Mouse (Mus musculus) limb, embryonic 11.5 days (tissue): ENCODE data around the gene Ermp1. TPM values are rescaled to one million over a fixed set of nuclear protein-coding genes. Genes with fewer than 3 reads are reported as not detected.

Experiments used
- ATAC-seq: fragments of 200-750 bp; cut with Nextera tagmentation; 2 replicates; pipeline ENCODE4 v1.8.0; 2017; ENCODE audit warnings: low read depth; ENCODE audit not compliant: insufficient number of reproducible peaks, low FRiP score, low TSS enrichment
- DNase-seq: peaks from one replicate; pipeline ENCODE4 v3.0.0-alpha.2; 2015; ENCODE audit warnings: low spot score
- H3K27ac ChIP-seq: fragments of 300-500 bp; sonication (generic); replicated peaks from 2 replicates; pipeline ENCODE4 v1.5.1; 2014; ENCODE audit warnings: low read depth, mild to moderate bottlenecking, low read length
- H3K27me3 ChIP-seq: fragments of 300-500 bp; sonication (generic); 2 replicates; pipeline ENCODE4 v1.6.1; 2014; ENCODE audit warnings: mild to moderate bottlenecking, low read length, mixed read lengths; ENCODE audit not compliant: control insufficient read depth, insufficient read depth
- H3K36me3 ChIP-seq: fragments of 300-500 bp; sonication (generic); 2 replicates; pipeline ENCODE4 v1.6.1; 2014; ENCODE audit warnings: mild to moderate bottlenecking, low read length, moderate library complexity, mixed read lengths; ENCODE audit not compliant: control insufficient read depth, insufficient read depth
- H3K4me1 ChIP-seq: fragments of 300-500 bp; sonication (generic); 2 replicates; pipeline ENCODE4 v1.6.1; 2014; ENCODE audit warnings: low read length, mixed read lengths; ENCODE audit not compliant: control insufficient read depth, insufficient read depth
- H3K4me2 ChIP-seq: fragments of 300-500 bp; sonication (generic); 2 replicates; pipeline ENCODE4 v1.6.1; 2014; ENCODE audit warnings: low read depth, mild to moderate bottlenecking, moderate library complexity; ENCODE audit not compliant: severe bottlenecking
- H3K4me3 ChIP-seq: fragments of 300-500 bp; sonication (generic); 2 replicates; pipeline ENCODE4 v1.5.1; 2014; ENCODE audit warnings: low read depth, low read length
- H3K9ac ChIP-seq: fragments of 300-500 bp; sonication (generic); 2 replicates; pipeline ENCODE4 v1.6.1; 2014; ENCODE audit warnings: mild to moderate bottlenecking, low read length
- H3K9me3 ChIP-seq: fragments of 300-500 bp; sonication (generic); 2 replicates; pipeline ENCODE4 v1.6.1; 2016; ENCODE audit warnings: low read length; ENCODE audit not compliant: control insufficient read depth
- WGBS: fragments of 180-500 bp; shearing (Covaris S2); extraction: QIAGEN DNeasy Blood & Tissue Kit; methylation state at CpG from one replicate; pipeline ENCODE4 v1.1.7; 2014; 5-methylcytosine and 5-hydroxymethylcytosine counted together
- polyA plus RNA-seq: library from polyadenylated mRNA; unstranded; fragments of >200 nt; fragmentation: Nextera tagmentation; extraction: Ambion mirVana; gene quantifications from 2 replicates; pipeline ENCODE4 v1.2.1, GENCODE M21; 2014

The Ermp1 gene
- polyA plus RNA-seq, 1 experiment from 2014 or later = 11.7 TPM

DNA sequence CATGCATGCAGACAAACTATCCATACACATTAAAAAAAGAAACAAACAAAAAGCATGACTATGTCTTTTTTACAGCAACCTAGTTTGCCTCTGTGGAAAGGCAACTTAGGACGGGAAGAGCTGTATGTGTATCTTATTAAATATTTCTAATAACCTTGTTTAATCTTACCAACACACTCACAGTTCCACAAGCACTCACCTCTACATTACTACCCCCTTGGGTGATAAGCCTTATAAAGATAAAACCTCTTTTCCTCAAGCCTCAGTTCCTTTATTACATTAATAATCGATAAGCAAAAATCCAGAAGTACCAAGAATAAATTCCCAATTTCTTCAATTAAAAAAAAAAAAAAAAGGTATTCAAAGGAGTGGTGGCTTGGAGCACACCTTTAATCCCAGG, 9.3 kb upstream of the Ermp1 start:
- no peak overlapping the region for H3K27ac ChIP-seq
- 0 out of 2 replicates have a peak, but pooled peaks cover 2% of the 10 kb centered on the region for H3K4me1 ChIP-seq
- no peaks in the 10 kb centered on the region for H3K27me3 ChIP-seq
- no peaks in the 10 kb centered on the region for H3K9me3 ChIP-seq
- no peaks in the 10 kb centered on the region for H3K36me3 ChIP-seq
- DNase-seq = no peak
- no peak overlapping the region for H3K9ac ChIP-seq
- H3K4me2 ChIP-seq = no peak overlapping the region
- no peak overlapping the region for H3K4me3 ChIP-seq
- no peak for ATAC-seq
- 93% methylated on average over 2 of the region's 2 CpGs for WGBS

DNA sequence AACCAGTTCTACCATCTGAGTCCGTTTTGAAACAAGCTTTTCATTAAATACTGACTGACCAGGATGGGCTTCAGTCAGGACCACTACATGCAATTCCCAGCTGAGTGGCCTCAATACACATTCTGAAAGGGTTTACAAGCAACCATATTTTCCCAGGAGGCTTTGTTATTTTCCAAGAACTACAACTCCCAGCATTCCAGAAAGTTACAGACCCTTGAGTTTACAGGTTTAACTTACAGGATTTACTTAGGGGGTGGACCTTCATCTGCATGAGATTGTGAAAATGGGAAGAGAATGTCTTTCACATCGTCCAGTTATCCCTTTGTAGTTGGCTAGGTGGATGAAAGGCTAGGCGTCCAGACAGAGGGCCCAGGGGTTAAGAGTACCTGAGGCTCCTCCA, 8.8 kb upstream of the Ermp1 start:
- ATAC-seq = no peak
- no peak overlapping the region for H3K4me3 ChIP-seq
- H3K27ac ChIP-seq = no peak overlapping the region
- H3K9me3 ChIP-seq = no peaks in the 10 kb centered on the region
- no peak for DNase-seq
- no peak overlapping the region for H3K4me2 ChIP-seq
- no peaks in the 10 kb centered on the region for H3K36me3 ChIP-seq
- no peak overlapping the region for H3K9ac ChIP-seq
- 53% methylated on average over 3 of the region's 3 CpGs for WGBS
- H3K4me1 ChIP-seq = 0 out of 2 replicates have a peak, but pooled peaks cover 2% of the 10 kb centered on the region
- no peaks in the 10 kb centered on the region for H3K27me3 ChIP-seq

DNA sequence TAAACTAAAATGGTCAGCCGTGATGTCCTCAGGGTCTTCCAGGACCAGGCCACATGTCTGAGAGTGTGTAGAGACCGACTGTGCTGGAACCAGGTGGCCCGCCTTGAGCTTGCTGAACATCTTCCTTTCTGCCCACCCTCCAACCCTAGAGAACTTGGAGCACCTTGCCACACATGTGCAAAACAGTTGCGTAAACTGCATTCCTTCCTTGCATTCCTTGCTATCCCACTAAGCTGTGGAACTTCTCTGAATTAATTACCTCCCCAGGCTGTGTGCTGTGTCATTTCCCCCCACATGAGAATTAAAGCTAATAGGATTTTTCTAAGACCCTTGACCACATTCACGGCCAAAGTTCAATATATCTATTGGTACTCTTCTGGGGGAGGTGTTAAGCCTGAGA, 8.4 kb upstream of the Ermp1 start:
- ATAC-seq = no peak
- WGBS = 80% methylated on average over 5 of the region's 5 CpGs
- no peak overlapping the region for H3K27ac ChIP-seq
- no peak for DNase-seq
- no peak overlapping the region for H3K4me2 ChIP-seq
- H3K4me3 ChIP-seq = no peak overlapping the region
- H3K9ac ChIP-seq = no peak overlapping the region
- 0 out of 2 replicates have a peak, but pooled peaks cover 2% of the 10 kb centered on the region for H3K4me1 ChIP-seq
- no peaks in the 10 kb centered on the region for H3K36me3 ChIP-seq
- H3K27me3 ChIP-seq = no peaks in the 10 kb centered on the region
- no peaks in the 10 kb centered on the region for H3K9me3 ChIP-seq

DNA sequence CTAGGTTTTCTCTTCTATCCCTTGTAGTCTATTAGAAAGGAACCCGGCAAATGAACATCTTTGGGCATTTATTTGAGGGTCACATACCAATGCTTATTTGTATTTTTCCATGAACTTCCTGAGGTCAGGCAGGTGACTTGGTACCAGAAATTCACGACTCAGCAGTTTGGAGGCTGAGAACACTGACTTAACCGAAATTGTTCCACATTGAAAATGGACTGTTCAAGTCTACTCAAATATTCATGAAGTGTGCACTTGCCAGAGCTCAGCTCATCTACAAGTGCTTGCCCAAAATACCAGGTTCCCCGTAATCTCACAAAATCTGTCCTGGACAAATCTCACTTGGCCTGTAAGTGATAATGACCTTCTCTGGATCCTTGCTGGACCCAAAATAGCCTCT, 7.8 kb upstream of the Ermp1 start:
- no peaks in the 10 kb centered on the region for H3K9me3 ChIP-seq
- 81% methylated on average over 4 of the region's 4 CpGs for WGBS
- no peak for DNase-seq
- 0 out of 2 replicates have a peak, but pooled peaks cover 2% of the 10 kb centered on the region for H3K4me1 ChIP-seq
- no peak overlapping the region for H3K27ac ChIP-seq
- H3K9ac ChIP-seq = no peak overlapping the region
- H3K36me3 ChIP-seq = no peaks in the 10 kb centered on the region
- no peak overlapping the region for H3K4me2 ChIP-seq
- ATAC-seq = no peak
- no peak overlapping the region for H3K4me3 ChIP-seq
- H3K27me3 ChIP-seq = no peaks in the 10 kb centered on the region

DNA sequence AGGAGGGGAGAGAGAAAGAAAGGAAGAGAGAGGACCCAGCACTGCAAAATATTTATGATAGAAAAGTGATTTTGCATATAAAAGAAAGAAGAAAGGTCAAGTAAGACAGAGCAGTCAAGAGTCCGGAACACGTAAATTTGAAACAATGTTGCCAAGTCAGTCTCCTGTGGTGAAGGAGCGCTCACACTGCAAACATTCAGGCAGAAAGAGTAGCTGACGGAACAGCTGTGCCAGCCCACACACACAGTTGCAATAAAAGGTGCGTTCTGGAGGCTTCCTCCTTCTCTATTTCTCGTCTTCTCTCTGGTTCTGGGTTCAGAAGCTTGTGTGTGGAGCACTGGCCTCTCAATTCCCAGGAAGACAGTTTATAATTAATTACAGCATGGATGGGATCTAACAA, 6.9 kb upstream of the Ermp1 start:
- ATAC-seq = no peak
- H3K36me3 ChIP-seq = no peaks in the 10 kb centered on the region

DNA sequence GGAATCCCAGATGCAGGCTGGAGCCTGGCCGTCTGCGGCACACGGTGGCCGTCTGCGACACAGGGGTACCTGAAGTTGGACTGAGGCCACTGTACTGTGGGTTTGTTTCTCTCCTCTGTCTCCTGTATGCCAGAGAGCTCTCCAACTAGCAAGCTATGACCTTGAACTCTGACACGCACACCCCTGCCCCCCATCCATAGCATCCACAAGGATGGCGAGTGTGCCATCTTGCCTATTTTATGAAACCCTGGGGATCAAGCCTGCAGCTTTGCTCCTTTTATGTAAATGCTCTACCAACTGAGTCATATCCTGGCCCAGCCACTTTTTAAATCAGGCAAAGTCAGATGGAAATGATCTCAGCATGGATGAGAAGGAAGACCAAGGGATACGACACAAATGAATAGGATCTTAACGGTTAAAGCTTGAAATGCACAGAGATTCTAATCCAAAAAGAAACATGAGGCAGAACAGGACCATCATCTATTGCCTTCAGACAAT, 5.6 kb upstream of the Ermp1 start:
- Histone ChIP-seq H3K27ac (no peak overlapping the region), H3K4me1 (0 out of 2 replicates have a peak, but pooled peaks cover 2% of the 10 kb centered on the region), H3K36me3 (no peaks in the 10 kb centered on the region), H3K4me3 (no peak overlapping the region), H3K9me3 (no peaks in the 10 kb centered on the region), H3K9ac (no peak overlapping the region), H3K27me3 (no peaks in the 10 kb centered on the region), H3K4me2 (no peak overlapping the region)
- WGBS = 82% methylated on average over 9 of the region's 9 CpGs
- no peak for ATAC-seq
- no peak for DNase-seq

More for the DNA sequence above, 6.9 kb upstream of the Ermp1 start:
- DNase-seq = peak; percentile 29
- H3K27ac ChIP-seq = no peak overlapping the region
- no peaks in the 10 kb centered on the region for H3K27me3 ChIP-seq
- H3K9ac ChIP-seq = no peak overlapping the region
- no peaks in the 10 kb centered on the region for H3K9me3 ChIP-seq
- no peak overlapping the region for H3K4me2 ChIP-seq
- H3K4me1 ChIP-seq = 0 out of 2 replicates have a peak, but pooled peaks cover 2% of the 10 kb centered on the region
- no peak overlapping the region for H3K4me3 ChIP-seq
- WGBS = 39% methylated on average over 6 of the region's 6 CpGs

DNA sequence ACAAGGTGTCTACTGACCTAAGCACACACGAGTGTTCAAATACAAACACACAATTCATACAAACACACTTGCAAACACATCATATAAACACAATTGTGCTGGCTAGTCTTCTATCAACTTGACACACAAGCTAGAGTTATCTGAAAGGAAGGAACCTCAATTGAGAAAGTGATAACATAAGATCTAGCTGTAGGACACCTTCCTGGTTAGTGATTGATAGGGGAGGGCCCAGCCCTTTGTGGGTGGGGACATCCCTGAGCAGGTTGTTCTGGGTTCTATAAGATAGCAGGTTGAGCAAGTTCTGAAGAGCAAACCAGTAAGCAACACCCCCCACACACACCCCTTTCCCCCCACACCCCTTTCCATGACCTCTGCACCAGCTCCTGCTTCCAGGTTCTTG, 1.5 kb upstream of the Ermp1 start:
- Histone ChIP-seq H3K4me3 (no peak overlapping the region), H3K36me3 (peaks cover 7% of the 10 kb centered on the region; the same call in 1 of the 2 replicates), H3K9me3 (no peaks in the 10 kb centered on the region), H3K4me2 (no peak overlapping the region), H3K4me1 (no peaks in the 10 kb centered on the region), H3K27me3 (no peaks in the 10 kb centered on the region), H3K27ac (no peak overlapping the region), H3K9ac (no peak overlapping the region)
- no peak for DNase-seq
- no peak for ATAC-seq
- 79% methylated on average over 1 of the region's 1 CpGs for WGBS

DNA sequence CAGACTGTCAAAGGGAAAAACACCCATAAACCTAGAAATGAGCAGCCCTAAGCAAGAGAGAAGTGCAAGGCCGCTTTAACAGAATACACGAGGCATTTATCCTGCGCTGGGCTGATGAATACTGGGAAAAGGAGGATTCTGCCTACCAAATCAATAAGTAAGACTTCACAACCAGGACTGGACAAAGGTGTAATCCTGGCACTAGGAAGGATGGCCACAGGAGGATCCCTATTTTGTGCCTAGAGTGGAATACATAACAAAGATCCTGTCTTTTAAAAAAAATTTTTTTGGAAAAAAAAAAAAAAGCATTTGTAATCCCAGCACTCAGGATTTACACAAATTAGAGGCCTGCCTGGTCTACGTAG, 317 bp upstream of the Ermp1 start:
- Histone ChIP-seq H3K4me2 (no peak overlapping the region), H3K9ac (no peak overlapping the region), H3K27me3 (no peaks in the 10 kb centered on the region), H3K9me3 (no peaks in the 10 kb centered on the region), H3K27ac (no peak overlapping the region), H3K4me3 (no peak overlapping the region; the same call in 1 of the 2 replicates), H3K36me3 (peaks cover 7% of the 10 kb centered on the region; the same call in 1 of the 2 replicates), H3K4me1 (no peaks in the 10 kb centered on the region)
- DNase-seq = no peak
- WGBS = 27% methylated on average over 4 of the region's 4 CpGs
- ATAC-seq = no peak

DNA sequence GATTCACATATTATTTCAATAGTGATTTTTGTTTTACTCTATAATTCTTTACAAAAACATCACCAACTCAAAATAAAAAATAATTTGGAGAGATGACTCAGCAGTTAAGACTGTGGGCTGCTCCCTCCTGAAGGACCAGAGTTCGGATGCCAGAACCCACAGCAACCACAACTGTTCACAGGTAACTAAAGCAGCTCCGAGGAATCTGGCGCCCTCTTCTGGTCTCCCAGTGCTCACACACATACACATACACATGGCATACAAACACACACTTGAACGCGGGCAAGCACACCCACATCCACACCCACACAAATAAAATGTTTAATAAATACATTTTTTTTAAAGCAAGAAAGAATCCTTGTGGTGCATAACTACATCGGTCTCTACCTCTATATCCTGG, 3.5 kb downstream of the Ermp1 start:
- Histone ChIP-seq H3K4me3 (no peak overlapping the region), H3K4me2 (no peak overlapping the region), H3K9ac (no peak overlapping the region), H3K4me1 (peaks cover 17% of the 10 kb centered on the region), H3K9me3 (no peaks in the 10 kb centered on the region), H3K36me3 (peaks cover 7% of the 10 kb centered on the region; the same call in 1 of the 2 replicates), H3K27ac (no peak overlapping the region), H3K27me3 (no peaks in the 10 kb centered on the region)
- DNase-seq (no peak), ATAC-seq (no peak)
- WGBS = 93% methylated on average over 6 of the region's 6 CpGs
